Mouse (Mus musculus) bone marrow, adult 2 months (tissue): ENCODE measurements around the gene Zfp346. TPM values are rescaled to one million over a fixed set of nuclear protein-coding genes. Genes with fewer than 3 reads are reported as not detected.
A peak's percentile ranks its signal among the peaks of the same experiment; 100 is the strongest.

Experiments used
- H3K27ac ChIP-seq: fragments of 200-500 bp; 2 replicates; pipeline ENCODE4 v1.5.1; 2012; ENCODE audit warnings: low read depth, mild to moderate bottlenecking, control low read depth, inconsistent platforms, low read length; ENCODE audit not compliant: control insufficient read depth, poor library complexity, insufficient read depth
- H3K4me1 ChIP-seq: fragments of 200-500 bp; 2 replicates; pipeline ENCODE4 v1.6.1; 2011; ENCODE audit warnings: low read length; ENCODE audit not compliant: control insufficient read depth, insufficient read depth
- H3K4me3 ChIP-seq: fragments of 200-500 bp; replicated peaks from 2 replicates; pipeline ENCODE3; 2011; ENCODE audit warnings: mild to moderate bottlenecking, low read depth, low read length, control low read depth; ENCODE audit not compliant: control insufficient read depth
- CTCF ChIP-seq: fragments of 200-500 bp; IDR thresholded peaks from 2 replicates; pipeline ENCODE4 v1.5.1; 2011; ENCODE audit warnings: low read length, control low read depth; ENCODE audit not compliant: control insufficient read depth, insufficient read depth
- POLR2A ChIP-seq: fragments of 200-500 bp; IDR thresholded peaks from 2 replicates; pipeline ENCODE4 v1.6.1; 2011; ENCODE audit warnings: low read depth, mild to moderate bottlenecking, control low read depth, low read length, borderline replicate concordance; ENCODE audit not compliant: control insufficient read depth
- WGBS: fragments of 180-500 bp; shearing (Covaris S2); methylation state at CpG from one replicate; pipeline ENCODE4 v1.1.7; 2018; 5-methylcytosine and 5-hydroxymethylcytosine counted together
- polyA plus RNA-seq: library from polyadenylated mRNA; stranded (reverse); fragments of >200 nt; gene quantifications from 2 replicates; pipeline ENCODE4 v1.2.4, GENCODE M21; 2011; ENCODE audit warnings: low replicate concordance; ENCODE audit not compliant: missing spikeins, insufficient read depth, insufficient read length

Gene Zfp346
- polyA plus RNA-seq, 1 experiment = 12.2 TPM

DNA sequence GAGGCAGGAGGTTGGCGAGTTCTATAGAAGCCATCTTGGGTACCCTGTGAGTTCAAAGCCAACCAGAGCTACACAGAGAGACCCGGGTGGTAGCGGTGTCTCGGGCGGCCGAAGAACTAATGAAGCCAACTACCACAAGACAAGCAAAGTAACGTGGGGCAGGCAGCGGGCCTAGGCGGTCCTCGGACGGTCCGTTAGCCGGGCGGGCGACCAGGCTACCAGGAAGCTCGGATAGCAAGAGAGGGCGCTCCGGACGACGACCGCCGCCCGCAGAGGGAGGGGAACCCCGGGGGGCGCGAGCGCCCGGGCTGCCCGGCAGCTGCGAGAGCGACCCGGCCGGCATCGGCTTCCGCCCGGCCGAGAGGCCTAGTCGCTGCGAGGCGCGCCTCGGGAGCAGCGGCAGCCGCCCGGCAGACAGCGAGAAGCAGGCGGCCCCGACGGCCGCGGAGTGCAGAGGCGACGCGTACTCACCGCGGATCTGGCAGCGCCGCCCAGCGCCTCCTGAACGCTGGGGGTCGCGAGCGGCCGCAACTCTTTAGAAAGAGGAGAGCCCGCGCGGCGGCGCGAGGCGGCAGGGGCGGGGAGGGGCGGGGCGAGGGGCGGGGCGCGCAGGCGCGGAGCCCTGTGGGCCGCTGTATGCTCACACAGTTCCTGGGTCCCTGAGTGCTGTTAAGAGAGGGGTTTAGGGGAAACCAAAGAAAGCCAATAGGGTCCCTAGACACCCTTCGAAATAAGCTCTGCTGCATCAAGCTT is 5.2 kb upstream of the Zfp346 start, which contains the start of gene Uimc1:
Gene Uimc1, minus strand, starts transcription at position 575 of the 753 bp plus-strand sequence.
- Histone ChIP-seq H3K4me3 (peak within 1 kb of the TSS; percentile 92), H3K27ac (peak within 1 kb of the TSS; percentile 91), H3K4me1 (peaks cover 1% of the 10 kb centered on the region; the same call in 1 of the 2 replicates)
- WGBS = under 1% methylated on average over 71 of the region's 81 CpGs
- TF ChIP-seq CTCF = no peak
- TF ChIP-seq POLR2A = peak; percentile 80; the same call in 1 of the 2 replicates

DNA sequence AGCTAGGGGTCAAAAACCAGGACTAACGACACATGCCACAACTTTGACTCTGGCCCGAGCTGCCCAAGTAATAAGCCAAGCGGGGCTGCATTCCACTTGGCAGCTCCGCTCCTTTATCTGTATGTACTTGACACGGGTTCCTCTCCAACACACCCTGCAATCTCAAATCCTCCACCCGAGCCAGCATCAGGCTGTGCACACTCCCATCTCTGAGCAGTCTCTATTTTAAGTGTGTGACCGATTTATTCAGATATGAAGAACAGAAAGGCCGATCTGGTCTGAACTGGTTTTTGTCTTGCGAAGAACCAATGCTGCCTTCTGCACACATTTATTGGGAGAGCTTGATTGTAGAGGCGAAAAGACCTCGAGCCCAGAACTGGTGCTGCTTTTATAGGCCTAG is 3.5 kb upstream of the Zfp346 start:
- no peak overlapping the region for H3K4me3 ChIP-seq
- WGBS = 93% methylated on average over 11 of the region's 11 CpGs
- peaks cover 5% of the 10 kb centered on the region; the same call in 1 of the 2 replicates for H3K4me1 ChIP-seq
- no peak overlapping the region for H3K27ac ChIP-seq
- no peak for TF ChIP-seq POLR2A
- no peak for TF ChIP-seq CTCF

DNA sequence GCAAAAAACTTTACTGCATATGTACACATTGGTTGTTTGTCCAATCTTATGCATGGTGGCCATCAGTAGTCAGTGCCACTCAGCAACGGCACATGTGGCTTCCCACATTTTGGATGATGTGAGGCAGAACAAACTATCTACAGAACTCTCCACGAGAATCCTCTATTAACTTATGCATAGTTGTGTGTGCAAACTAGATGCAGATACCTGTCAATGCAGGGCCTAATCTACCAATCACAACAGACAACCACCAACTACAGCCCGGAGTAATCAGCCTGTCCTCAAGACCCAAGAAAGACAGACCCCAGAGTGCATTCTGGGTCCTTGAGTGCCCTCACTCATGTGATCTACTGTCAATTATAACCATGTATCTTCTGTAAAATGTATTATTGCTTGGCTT is 2.7 kb upstream of the Zfp346 start:
- no peak for TF ChIP-seq POLR2A
- no peak for TF ChIP-seq CTCF
- peaks cover 5% of the 10 kb centered on the region; the same call in 1 of the 2 replicates for H3K4me1 ChIP-seq
- H3K27ac ChIP-seq = no peak overlapping the region
- WGBS = 88% methylated on average over 3 of the region's 3 CpGs
- H3K4me3 ChIP-seq = no peak overlapping the region

GRCm38 (mm10) chr13:55103351-55103750 is 1.8 kb upstream of the Zfp346 start:
- no peak overlapping the region for H3K27ac ChIP-seq
- H3K4me1 ChIP-seq = peaks cover 5% of the 10 kb centered on the region; the same call in 1 of the 2 replicates
- H3K4me3 ChIP-seq = no peak overlapping the region
- TF ChIP-seq CTCF (no peak), POLR2A (no peak)
- 70% methylated on average over 2 of the region's 2 CpGs for WGBS

- TF ChIP-seq POLR2A = no peak
- no peak for TF ChIP-seq CTCF
- H3K27ac ChIP-seq = peak overlapping the region; percentile 66
- H3K4me1 ChIP-seq = peaks cover 4% of the 10 kb centered on the region; the same call in 1 of the 2 replicates
- H3K4me3 ChIP-seq = peak overlapping the region; percentile 89
- 23% methylated on average over 8 of the region's 8 CpGs for WGBS
Observed at GRCm38 (mm10) chr13:55105953-55106691, 1.0 kb downstream of the Zfp346 start.

GRCm38 (mm10) chr13:55107116-55107515 is 2.0 kb downstream of the Zfp346 start:
- 84% methylated on average over 4 of the region's 4 CpGs for WGBS
- TF ChIP-seq POLR2A (no peak), CTCF (no peak)
- H3K27ac ChIP-seq = no peak overlapping the region
- peaks cover 4% of the 10 kb centered on the region; the same call in 1 of the 2 replicates for H3K4me1 ChIP-seq
- H3K4me3 ChIP-seq = no peak overlapping the region

DNA sequence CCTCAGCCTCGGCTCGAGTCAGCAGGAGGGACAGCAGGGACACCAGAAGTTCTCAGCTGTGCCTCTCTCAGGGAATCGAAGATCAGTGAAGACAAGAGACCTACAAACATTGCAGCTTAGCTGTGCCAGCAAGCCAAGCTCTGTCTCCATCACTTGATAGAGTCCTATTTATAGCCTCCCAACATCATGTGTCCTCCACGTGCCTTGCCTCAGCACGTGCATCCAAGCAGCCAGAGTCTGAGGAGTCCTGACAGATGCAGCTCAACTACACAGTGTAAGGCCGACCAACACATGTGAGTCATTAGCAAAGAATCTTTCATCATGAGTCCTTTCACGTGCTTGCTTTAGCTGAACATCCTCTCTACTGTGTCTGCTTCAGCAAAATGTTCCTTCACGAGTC is 2.6 kb downstream of the Zfp346 start:
- no peak overlapping the region for H3K4me3 ChIP-seq
- TF ChIP-seq POLR2A = no peak
- no peak for TF ChIP-seq CTCF
- H3K27ac ChIP-seq = no peak overlapping the region
- WGBS = 81% methylated on average over 8 of the region's 8 CpGs
- H3K4me1 ChIP-seq = peaks cover 4% of the 10 kb centered on the region; the same call in 1 of the 2 replicates

- no peak for TF ChIP-seq POLR2A
- TF ChIP-seq CTCF = no peak
- Histone ChIP-seq H3K27ac (no peak overlapping the region), H3K4me3 (no peak overlapping the region), H3K4me1 (no peaks in the 10 kb centered on the region)
- WGBS = 51% methylated on average over 6 of the region's 6 CpGs
Observed at GRCm38 (mm10) chr13:55114375-55114774, 9.3 kb downstream of the Zfp346 start.
